Mouse (Mus musculus) heart, adult 18-20 months (tissue): ENCODE measurements at regions not wholly inside any gene's neighbourhood (a gene's known extent, or its start where the extent isn't known, plus 50 kb on each side); places are given as distances from the start of the nearest gene placed in this dataset.

Experiments
- DNase-seq, 2 experiments: peaks; one replicate each; pipeline ENCODE4 v3.0.0; 2021 to 2022; ENCODE audit warnings: mixed read lengths in 1 of 2

DNA sequence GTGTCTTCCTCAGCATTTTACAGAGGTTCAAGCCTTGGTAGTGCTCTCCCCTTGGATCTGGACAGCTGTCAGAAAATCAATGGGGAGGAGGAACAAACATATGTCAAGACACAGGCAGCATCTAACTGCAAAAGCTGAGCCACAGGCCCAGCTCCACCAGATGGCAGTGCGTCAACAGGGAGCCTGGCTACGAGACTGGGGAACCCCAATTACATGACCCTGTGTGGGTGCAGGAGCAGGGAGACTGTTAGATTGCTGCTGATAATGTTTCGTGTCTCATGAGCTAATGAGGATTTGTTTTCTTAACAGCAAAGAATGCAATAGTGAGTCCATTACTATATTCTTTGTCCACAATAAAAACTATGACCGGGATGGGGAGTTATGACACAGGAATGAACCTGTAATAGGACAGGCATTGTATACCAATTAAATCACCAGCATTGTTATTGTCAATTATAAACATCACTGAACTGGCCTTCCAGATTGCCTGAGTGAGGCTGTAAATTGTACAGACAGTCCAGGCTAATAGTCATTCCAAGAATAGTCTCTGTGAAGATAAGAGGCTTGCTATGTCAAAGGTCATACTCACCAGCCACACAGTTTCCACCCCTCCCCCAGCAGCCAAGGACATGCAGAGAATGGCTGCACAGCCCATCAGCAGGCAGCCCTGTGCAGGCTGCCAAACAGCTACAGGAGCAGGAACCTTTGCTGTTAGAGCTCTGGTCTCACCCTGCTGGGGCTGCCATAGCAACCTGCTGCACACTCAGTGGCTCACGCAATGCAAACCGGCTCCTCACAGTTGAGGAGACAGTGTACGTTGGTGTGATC, 58.8 kb upstream of the Barx2 start:
- peak; percentile 80 to 85 for DNase-seq

DNA sequence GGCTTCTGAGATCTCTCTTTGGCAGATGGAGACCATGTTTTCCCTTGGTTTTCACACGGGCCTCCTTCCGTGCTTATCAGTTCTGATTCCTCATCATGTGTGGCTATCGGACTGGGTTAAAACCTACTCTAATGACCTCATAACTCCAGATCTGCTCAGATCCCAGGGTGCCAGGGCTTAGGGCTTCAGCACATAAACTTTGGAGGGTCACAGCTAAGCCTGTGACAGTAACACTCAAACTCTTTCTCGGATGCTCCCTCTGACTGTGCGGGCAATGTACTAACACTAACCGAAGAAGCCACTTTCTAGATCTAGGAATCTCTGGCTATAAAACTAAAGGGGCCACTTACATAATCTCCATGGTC, 59.3 kb upstream of the Barx2 start:
- no peak for DNase-seq

DNA sequence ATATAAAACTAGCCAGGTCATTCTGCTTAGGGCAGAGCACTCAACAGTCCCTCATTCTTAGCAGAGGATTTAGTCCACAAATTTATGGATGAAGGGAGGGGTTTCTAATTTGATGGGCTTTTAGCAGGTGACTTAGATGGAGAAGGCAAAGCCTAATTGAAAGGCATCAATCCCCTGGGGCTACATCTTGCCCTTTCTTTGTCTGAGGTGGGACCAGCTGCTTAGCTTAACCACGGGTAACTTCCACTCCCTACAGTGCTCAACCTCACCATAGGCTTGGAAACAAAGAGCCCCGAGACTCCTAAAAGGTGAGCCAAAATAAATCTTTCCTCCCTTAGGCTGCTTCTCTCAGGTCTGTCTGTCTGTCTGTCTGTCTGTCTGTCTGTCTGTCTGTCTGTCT, 62.9 kb upstream of the Barx2 start:
- DNase-seq: no peak

DNA sequence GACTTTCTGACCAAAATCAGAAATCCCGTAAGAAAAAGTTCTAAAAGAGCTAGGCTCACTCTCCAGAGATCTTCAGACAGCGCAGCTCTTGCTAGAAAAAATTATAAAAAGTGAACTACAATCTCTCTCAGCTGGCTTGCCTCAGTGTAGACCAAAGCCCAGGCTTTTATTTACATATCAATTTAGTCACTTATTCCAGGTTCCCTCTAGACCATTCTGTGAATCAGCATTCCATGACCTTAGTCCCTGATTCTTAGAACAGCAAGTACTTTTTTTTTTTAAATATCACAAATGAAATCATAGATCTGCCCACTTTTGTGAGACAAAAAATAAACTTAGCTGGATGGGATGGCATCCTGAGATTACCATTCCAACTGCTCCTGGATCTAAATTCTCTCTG, 64.8 kb upstream of the Barx2 start:
- DNase-seq: no peak

DNA sequence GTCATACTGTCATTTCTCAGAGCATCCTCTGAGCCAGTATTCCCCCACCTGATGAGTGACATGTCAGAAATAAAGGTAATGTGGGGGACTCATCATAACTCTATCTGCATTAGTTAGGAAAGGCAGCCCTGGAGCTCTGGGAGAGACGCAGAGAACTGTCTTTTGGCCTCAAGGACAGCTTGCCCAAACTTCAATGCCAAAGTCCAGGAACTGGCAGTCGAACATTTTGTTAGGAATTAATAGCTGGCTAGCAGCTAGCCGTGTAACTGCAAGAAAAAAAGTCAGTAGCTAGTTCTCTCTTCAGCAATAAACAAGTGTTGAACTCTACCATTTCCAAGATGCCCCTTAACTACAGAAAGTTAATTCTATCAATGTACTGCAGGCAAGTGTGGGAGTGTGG, 65.9 kb upstream of the Barx2 start:
- no peak for DNase-seq

DNA sequence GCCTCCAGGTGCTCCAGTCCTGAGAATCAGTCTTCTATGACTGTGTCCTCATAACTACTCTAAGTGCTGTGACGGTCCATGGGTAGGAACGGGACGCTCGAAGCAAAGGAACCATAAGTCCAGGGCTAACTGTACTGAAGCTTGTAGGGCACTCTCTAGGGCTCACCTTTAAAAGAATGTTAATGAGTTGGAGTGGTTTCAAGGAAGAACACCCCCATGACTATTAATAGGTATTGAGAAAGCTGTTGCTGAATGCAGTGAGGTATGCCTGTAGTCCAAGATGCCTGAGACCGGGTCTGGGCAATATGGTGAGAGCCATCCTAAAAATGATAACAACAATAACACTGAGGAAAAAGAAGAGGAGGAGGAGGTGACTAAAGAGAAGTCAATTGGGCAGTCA, 67.2 kb upstream of the Barx2 start:
- no peak for DNase-seq

DNA sequence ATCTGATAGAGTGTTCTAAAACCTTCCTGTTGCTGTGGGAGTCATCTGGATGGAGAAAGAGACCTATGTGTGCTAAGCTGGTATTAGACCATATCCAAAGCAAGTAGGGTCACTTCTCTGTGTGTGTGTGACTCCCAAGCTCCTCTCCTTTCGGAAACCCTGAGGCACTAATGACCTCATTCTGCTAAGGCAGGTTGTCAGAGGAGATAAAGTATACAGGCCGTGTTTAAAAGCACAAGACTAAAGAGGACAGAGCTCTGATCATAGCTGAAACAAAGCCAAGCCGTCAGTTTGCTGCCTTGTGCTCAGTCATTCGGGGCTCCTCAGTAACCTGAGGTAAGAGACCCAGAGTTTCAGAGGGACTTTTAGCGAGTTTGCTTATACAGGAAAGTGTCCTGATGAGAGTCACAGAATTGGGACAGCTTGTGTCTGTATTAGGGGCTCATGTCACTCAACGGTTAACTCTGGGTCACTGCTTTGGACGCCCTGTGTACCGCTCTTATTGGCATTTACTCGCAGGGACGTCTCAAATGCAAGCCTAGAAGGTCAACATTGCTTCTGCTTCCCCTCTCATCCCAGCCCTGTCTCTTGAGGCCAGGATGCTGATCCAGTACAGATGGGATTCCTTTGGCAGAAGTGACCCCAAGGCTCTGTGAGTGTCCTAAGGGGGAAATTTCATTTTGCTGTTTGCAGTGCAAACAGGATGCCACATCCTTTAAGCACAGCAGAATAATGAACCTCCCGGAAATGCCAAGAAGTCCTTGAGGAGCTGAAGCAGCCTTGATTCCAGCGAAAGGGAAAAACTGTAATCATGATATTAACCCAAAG, 70.7 kb upstream of the Barx2 start:
- peak in 1 of 2 experiments; percentile 33 for DNase-seq

DNA sequence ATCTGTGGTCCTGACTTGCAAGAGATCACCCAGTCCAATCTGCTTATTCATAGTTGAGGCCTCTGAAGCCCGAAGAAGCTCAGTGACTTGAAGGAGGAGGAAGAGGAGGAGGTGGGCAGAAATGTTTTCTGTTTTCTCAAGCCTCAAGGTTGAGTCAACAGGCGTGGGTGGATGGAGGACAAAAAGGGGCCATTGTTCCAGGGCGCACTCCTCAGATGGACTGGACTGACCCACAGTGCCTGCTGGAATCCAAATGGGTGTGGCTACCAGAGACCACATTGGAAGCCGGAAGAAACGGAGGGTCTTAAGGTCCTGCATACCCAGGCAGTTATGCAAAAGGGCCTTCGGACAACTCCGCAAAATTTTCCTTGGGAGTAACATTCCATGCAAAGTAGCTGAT, 75.6 kb upstream of the Barx2 start:
- peak in 1 of 2 experiments; percentile 35 for DNase-seq

DNA sequence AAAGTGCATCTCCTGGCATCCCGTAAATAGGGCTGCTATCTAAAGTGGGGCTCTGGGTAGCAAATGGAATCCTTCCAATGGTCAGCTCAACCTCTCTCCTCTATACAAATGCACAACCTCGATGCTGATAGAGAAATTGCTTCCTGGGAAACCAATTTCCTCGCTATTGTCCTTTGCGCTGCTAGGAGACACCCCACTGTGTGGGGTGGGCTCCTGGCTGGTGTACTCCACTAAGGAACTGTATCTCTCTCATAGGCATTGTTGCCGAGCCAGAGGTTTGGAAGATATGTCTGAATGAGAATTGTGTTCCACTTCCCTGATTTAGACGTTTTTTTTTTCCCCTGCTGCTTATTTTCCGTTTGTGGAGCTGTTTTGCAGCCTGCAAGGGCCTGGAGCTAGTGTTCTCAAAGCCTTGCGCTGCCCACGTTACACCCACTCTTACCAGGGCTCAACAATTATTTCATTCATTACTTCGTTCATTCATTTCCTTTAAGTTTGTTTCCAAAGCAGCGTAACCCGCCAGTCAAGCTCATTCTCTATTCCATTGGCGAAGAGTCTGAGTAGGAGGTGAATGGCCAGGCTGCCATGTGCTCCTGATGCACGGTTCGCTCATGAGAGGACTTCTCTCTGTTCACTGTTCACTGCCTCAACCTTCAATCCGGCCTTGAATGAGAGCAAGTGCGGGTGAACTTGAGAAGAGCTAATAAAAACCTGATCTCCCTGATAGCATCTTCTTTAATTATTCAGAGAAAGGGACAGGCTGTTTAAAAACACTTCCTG, 76.5 kb upstream of the Barx2 start:
- DNase-seq: no peak

DNA sequence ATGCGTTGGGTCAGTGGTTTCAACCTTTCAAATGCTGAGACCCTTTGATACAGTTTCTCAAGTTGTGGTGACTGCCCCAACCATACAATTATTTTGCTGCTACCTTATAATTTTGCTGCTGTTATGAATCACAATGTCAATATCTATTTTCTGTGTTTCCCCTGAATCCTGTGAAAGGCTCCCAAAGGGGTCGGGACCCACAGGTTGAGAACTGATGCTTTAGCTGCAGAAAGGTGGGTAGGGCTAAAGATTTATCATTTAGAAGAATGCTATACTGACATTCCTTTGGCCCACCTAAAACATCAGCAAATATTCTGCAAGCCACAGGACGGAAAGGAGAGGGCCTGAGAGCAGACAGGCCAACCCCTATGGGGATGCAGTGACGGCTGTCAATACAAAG, 77.2 kb upstream of the Barx2 start:
- no peak for DNase-seq

DNA sequence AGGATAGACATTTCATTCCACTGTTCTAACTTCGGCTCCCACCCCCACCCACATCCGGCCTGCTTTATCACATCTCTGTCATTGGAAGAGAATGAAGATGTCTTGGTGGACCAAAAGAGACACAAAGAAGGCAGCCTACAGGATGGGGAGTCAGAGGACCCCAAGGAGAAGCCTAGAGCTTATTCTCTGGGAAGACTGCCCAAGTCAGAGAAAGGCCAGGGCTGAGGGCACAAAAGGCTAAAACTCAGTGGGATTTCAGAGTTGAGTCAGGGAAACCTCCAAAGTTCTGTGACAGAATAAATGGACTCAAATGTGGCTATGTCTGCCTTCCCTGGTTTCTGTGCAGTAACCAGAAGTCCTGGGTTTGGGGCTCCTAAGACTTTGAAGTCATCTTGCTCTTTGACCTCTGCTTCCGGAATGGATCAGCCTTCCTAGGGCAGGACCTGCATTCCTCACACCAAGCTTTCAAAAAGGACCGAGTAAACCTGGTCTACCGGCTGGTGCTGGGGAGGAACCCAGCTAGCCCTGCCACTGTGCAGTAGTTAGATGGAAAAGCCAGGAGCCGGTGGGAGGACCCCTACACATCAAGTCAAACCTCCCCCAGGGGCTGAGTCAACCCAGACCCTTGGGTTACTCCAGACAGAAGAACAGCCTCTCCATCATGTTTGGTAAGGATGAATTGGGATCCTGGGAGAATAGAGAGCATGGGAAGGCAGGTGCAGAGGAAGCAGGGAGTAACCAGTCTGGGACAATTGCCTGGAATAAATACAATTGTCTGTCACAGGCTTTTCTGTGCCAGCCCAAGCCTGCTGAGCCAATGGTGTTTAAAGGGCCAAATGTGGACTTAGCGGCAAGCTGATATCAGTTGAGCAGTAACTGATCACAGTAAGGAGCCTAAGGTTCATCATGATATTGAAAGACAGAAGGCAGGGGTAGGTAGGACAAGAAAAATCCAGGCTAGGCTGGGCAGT, 80.7 kb upstream of the Barx2 start:
- peak in 1 of 2 experiments; percentile 47 for DNase-seq

DNA sequence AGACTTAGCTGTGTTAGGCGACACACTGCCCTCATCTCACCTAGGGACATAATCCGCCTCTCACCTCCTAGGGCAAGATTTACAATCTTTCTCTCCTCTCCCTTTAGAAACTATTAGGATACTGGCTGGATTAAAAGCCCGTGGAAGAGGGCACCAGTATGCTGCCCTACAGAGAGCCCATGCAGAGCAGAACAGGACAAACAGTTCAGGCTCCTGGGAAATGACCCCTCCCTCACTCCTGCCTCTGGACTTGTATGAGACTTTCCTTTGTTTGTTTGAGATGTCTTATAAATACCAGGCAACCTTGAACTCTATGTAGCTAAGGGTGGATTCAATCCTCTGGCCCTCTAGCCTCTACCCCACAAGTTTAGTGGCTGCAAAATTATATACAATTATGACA, 81.8 kb upstream of the Barx2 start:
- DNase-seq: no peak

DNA sequence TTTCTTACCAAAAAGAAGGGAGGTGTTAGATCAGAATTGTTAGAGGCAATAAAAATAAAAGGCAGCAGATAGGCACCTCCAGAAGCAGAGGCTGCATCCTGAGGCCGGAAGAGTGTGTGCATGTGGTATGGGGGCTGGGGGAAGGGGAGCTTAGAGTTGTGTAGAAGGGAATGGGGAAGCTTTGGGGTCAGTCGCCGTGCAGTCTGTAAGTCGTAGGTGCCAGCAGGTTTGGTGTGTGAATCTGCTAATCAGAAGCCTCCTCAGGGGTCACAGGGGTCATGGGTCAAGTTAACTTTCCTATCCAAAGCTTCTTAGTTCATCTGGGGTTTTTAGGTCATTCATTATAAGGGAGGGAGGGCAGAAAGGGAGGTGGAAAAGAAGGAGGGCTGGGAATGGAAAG, 82.4 kb upstream of the Barx2 start:
- no peak for DNase-seq

DNA sequence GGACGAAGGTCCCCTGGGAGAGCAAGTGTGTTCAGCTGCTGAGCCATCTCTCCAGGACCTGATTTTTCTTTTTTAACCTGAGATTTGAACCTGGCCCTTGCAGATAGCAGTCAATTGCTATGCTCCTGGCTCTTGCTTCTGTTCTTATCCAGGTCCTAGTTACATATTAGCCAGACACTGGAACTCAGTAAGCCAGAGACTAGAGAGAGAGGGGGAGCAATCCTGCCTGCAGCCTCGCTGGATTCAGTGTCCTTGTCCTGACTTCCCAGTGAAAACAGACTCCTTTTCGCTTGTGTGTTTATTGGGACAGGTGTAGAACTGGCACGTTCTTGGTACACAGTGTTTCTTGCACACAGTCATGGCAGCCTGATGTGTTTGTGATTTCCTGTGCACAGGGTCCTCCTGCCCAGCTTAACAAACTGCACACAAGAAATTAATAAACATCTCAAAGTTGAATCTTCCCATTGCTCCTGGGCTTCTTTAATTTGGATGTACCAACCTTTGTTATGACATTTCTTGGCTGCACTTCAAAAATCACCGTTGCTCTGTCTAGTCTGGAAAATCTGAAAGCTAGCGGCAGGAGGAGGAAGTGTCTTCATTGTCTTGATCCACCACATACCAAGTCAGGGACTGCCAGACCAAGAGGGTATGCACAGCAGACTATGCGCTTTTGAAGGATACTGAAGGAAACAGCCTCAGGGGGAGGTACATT, 83.4 kb upstream of the Barx2 start:
- DNase-seq: no peak

DNA sequence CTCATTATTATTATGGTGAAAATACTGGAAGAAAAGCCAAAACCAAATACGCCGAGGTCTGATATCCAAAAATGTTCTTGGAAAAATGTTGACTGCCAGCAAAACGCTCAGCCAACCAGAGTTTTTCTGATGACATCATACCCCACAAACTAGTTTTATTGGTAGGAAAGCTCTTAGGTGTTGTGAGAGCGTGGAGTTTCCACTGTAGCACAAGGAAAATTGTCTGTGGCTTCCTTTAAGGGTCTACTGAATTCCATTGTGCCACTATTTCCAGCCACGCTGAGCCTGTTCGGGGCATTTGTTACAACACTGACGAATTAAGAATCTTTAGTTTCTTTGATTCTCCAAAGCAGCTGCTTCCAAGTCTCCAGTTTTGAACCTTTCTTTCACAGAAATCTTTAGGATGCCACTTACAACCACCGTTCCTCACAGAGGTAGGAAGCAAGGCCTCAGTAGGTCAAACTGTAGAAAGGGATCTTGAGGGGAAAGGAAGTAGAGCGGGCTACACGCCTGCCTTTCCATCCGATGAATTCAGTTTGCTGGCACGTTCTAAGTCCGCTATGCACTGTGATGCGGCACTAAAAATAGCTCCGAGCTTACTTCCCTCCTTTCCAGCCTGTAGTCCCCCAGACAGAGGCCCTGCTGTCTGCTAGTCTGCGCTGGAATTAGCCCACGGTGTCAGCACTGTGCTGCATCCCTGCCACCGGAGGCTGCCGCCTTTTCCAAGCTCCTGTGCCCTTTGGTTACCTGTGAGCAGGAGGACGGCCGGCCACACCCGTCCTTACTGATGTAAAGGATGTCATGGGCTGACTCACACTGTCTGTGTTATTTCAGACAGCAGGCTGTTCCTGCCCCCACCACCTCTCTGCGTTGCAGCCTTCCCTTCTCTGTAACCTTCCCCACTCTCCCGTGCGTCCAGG, 84.2 kb upstream of the Barx2 start:
- DNase-seq: peak; percentile 47 to 56

DNA sequence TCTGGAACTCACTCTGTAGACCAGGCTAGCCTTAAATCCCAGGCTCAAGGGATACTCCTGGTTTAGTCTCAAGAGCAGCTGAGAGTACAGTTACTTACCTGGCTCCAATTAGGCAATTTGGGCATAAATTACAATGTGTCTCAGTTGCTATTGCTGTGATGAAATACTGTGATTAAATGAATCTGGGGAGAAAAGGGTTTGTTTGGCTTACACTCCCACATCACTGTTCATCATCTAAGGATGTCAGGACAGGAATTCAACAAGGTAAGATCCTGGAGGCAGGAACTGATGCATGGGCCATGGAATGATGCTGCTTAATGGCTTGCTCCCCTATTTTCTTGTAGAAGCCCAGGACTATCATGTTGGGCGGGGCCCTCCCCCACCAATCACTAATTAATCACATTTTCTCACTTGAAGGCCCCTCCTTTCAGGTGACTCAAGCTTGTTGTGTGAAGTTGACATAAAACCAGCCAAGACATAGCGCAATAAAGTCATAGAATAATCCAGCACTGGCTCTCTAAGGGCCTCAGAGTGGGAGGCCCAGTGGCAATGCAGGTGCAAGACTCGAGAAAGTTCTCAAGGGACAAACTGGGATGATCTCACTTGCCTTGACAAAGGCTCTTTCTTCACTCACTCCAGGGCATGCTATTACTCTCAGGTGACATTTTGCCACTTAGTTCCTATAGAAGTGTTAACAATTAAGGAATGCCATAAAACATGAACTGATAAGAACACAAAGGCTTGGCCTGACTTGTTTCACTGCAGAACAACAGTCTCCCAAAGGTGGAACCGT, 85.4 kb upstream of the Barx2 start:
- DNase-seq: no peak

DNA sequence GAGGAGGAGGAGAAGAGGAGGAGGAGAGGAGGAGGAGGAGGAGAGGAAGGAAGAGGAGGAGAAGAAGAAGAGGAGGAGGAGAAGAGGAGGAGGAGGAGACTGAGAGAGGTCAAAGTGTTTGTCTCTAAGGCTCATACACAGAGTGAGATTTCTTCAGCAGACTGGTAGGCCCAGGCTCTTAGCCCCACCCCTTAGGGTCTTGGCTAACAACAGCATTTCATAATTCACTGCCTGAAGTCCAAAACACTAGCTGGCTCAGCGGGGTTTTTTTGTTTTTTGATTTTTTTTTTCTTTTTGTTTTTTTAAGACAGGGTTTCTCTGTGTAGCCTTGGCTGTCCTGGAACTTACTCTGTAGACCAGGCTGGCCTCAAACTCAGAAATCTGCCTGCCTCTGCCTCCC, 86.5 kb upstream of the Barx2 start:
- DNase-seq: peak; percentile 64 to 80

DNA sequence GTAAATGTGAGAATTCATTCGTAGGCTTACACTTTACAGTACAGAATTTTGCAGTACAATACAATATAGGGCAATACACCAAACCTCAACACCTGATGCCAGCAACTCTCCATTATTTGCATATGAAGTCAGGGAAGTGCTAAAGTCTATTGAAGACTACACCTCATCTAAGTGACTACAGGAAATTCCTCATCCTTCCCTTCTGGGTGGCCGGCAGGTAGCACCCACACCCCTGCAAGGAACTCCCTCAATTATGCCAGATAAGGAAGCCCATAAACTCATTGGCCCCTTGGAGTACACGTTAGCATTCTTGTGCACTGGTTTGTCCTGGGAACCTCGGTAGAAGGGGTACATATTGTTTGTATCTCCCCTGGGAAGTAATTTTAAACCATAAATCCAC, 89.7 kb upstream of the Barx2 start:
- no peak for DNase-seq

DNA sequence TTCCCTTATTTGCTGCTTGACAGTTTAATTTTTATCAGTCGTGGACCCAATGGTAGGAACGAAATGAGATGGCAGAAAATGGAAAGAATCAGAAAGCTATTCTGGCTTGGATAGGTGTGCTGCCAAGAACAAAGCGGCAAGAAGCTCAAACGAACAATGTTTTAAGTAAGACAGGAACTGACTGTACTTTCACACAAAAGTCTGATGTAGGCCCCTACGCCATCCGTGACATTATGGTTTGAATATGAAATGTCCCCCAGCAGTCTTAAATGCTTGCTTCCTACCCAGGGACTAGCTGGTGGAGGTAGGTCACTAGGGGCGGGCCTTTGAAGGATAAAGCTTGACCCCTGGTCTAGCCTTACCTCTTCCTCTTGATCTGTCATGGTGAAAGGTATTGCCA, 90.5 kb upstream of the Barx2 start:
- no peak for DNase-seq
